Mouse (Mus musculus): ENCODE measurements around the gene Tctn1. TPM values are rescaled to one million over a fixed set of nuclear protein-coding genes. Genes with fewer than 3 reads are reported as not detected.
A peak's percentile ranks its signal among the peaks of the same experiment; 100 is the strongest.
"Not testable (repeated sequence)": the region's sequence is repeated elsewhere in the genome, so short reads cannot be mapped to it uniquely, and the experiment has no call there.

Gene Tctn1
- polyA plus RNA-seq, 1 experiment from 2014 or later: 1.1 TPM

- H3K9me3 ChIP-seq (replicated peaks): no peaks in the 10 kb centered on the region
- WGBS (ENCODE audit: insufficient replicate concordance): 74% methylated on average over 6 of the region's 6 CpGs
These were observed 46.6 kb downstream of the Tctn1 start for GRCm38 (mm10) chr5:122217636-122218035.

DNA sequence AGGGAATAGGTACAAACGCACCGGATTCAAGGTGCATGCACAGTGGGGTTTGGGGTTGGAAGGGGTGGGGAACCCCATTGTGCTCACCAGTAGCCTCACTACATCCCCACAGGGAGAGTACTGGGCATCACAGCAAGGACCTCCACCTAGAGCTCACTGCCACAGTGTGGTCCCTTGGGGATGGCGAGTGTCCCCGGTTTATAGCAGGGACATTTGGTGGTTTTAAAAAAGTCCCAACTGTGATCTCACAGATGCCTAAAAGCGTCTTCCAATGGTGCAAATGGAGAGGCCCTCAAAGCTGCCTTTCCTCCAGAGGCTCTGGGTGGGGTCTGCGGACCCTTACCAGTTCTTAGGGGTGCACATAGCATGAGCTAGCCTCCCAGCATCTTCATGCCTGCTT lies 50.4 kb downstream of the Tctn1 start:
- peaks cover 12% of the 10 kb centered on the region for H3K4me1 ChIP-seq (replicated peaks)
- H3K27me3 ChIP-seq: no peaks in the 10 kb centered on the region
- no peak overlapping the region for H3K4me2 ChIP-seq
- no peaks in the 10 kb centered on the region for H3K9me3 ChIP-seq (replicated peaks)
- no peaks in the 10 kb centered on the region for H3K36me3 ChIP-seq
- no peak overlapping the region for H3K27ac ChIP-seq
- H3K9ac ChIP-seq: no peak overlapping the region
- ATAC-seq (ENCODE audit: low read depth): no peak
- WGBS (ENCODE audit: insufficient replicate concordance): 74% methylated on average over 6 of the region's 6 CpGs
- no peak overlapping the region for H3K4me3 ChIP-seq (replicated peaks)
- no peak for DNase-seq

More at GRCm38 (mm10) chr5:122217636-122218035, 46.6 kb downstream of the Tctn1 start:
- no peak overlapping the region for H3K4me2 ChIP-seq
- DNase-seq (no peak), ATAC-seq (ENCODE audit: low read depth) (no peak)
- no peak overlapping the region for H3K9ac ChIP-seq
- no peaks in the 10 kb centered on the region for H3K27me3 ChIP-seq
- peaks cover 13% of the 10 kb centered on the region for H3K4me1 ChIP-seq (replicated peaks)
- no peak overlapping the region for H3K27ac ChIP-seq
- no peak overlapping the region for H3K4me3 ChIP-seq (replicated peaks)
- no peaks in the 10 kb centered on the region for H3K36me3 ChIP-seq

GRCm38 (mm10) chr5:122212820-122213219 lies 51.4 kb downstream of the Tctn1 start:
- not testable (repeated sequence) for H3K27ac ChIP-seq; H3K4me2 ChIP-seq; H3K27me3 ChIP-seq; ATAC-seq (ENCODE audit: low read depth); H3K9me3 ChIP-seq (replicated peaks); H3K9ac ChIP-seq; DNase-seq; H3K36me3 ChIP-seq; H3K4me3 ChIP-seq (replicated peaks)
- WGBS (ENCODE audit: insufficient replicate concordance): 65% methylated on average over 1 of the region's 1 CpGs
- peaks cover 13% of the 10 kb centered on the region for H3K4me1 ChIP-seq (replicated peaks)

- Histone ChIP-seq H3K27me3 (no peaks in the 10 kb centered on the region), H3K9ac (no peak overlapping the region), H3K4me2 (no peak overlapping the region), H3K9me3 (replicated peaks) (no peaks in the 10 kb centered on the region), H3K27ac (no peak overlapping the region), H3K4me1 (replicated peaks) (peaks cover 13% of the 10 kb centered on the region), H3K36me3 (no peaks in the 10 kb centered on the region), H3K4me3 (replicated peaks) (no peak overlapping the region)
- WGBS (ENCODE audit: insufficient replicate concordance): 56% methylated on average over 8 of the region's 8 CpGs
- DNase-seq (no peak), ATAC-seq (ENCODE audit: low read depth) (no peak)
These were observed 52.1 kb downstream of the Tctn1 start for GRCm38 (mm10) chr5:122212125-122212524.

- WGBS (ENCODE audit: insufficient replicate concordance): 71% methylated on average over 8 of the region's 8 CpGs
- no peak for DNase-seq
- Histone ChIP-seq H3K9me3 (replicated peaks) (no peaks in the 10 kb centered on the region), H3K4me1 (replicated peaks) (peaks cover 13% of the 10 kb centered on the region), H3K4me2 (no peak overlapping the region), H3K36me3 (no peaks in the 10 kb centered on the region), H3K4me3 (replicated peaks) (no peak overlapping the region), H3K27me3 (no peaks in the 10 kb centered on the region), H3K27ac (no peak overlapping the region), H3K9ac (no peak overlapping the region)
- ATAC-seq (ENCODE audit: low read depth): no peak
These were observed 53.4 kb downstream of the Tctn1 start for GRCm38 (mm10) chr5:122210890-122211289.

GRCm38 (mm10) chr5:122209591-122210368 lies 54.5 kb downstream of the Tctn1 start:
- no peak overlapping the region for H3K27ac ChIP-seq
- H3K36me3 ChIP-seq: no peaks in the 10 kb centered on the region
- ATAC-seq (ENCODE audit: low read depth) (0 out of 2 replicates have a peak, but pooled peaks have one; percentile 12), DNase-seq (no peak)
- no peaks in the 10 kb centered on the region for H3K27me3 ChIP-seq
- WGBS (ENCODE audit: insufficient replicate concordance): 14% methylated on average over 21 of the region's 21 CpGs
- H3K4me2 ChIP-seq: peak overlapping the region; percentile 45
- H3K4me3 ChIP-seq (replicated peaks): peak overlapping the region; percentile 34
- H3K9ac ChIP-seq: no peak overlapping the region
- no peaks in the 10 kb centered on the region for H3K9me3 ChIP-seq (replicated peaks)
- peaks cover 13% of the 10 kb centered on the region for H3K4me1 ChIP-seq (replicated peaks)

DNA sequence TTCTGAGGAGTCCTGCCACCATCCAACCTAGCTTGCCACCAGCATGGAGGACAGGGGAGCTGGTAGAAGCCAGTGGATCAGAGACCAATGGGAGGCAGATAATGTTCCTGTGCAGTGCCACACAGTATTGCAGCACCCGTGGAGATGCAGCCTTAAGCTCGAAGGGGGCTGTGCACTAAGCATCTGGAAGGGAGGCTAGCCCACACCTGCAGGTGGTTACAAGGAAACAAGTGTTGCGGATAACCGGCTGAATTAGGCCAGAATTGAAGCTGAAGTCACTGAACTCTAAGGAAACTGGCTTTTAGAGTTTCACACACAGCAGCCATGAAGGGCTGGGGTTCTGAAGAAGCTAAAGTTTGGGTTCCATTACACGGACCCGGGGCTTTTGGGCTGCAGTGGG lies 55.4 kb downstream of the Tctn1 start:
- no peak overlapping the region for H3K9ac ChIP-seq
- no peaks in the 10 kb centered on the region for H3K36me3 ChIP-seq
- H3K4me2 ChIP-seq: no peak overlapping the region
- H3K9me3 ChIP-seq (replicated peaks): no peaks in the 10 kb centered on the region
- H3K4me3 ChIP-seq (replicated peaks): no peak overlapping the region
- DNase-seq: no peak
- no peak for ATAC-seq (ENCODE audit: low read depth)
- 55% methylated on average over 6 of the region's 6 CpGs for WGBS (ENCODE audit: insufficient replicate concordance)
- H3K27ac ChIP-seq: no peak overlapping the region
- H3K4me1 ChIP-seq (replicated peaks): peaks cover 13% of the 10 kb centered on the region
- no peaks in the 10 kb centered on the region for H3K27me3 ChIP-seq

- Histone ChIP-seq H3K4me1 (replicated peaks) (peaks cover 13% of the 10 kb centered on the region), H3K4me3 (replicated peaks) (no peak within 1 kb of the TSS), H3K9me3 (replicated peaks) (no peaks in the 10 kb centered on the region), H3K27ac (no peak within 1 kb of the TSS), H3K9ac (no peak within 1 kb of the TSS), H3K27me3 (no peaks in the 10 kb centered on the region), H3K4me2 (no peak within 1 kb of the TSS), H3K36me3 (no peaks in the 10 kb centered on the region)
- DNase-seq (no peak), ATAC-seq (ENCODE audit: low read depth) (no peak)
- 36% methylated on average over 4 of the region's 4 CpGs for WGBS (ENCODE audit: insufficient replicate concordance)
These were observed 57.8 kb downstream of the Tctn1 start, which contains the start of gene Hvcn1 for GRCm38 (mm10) chr5:122206475-122206874. Gene Hvcn1, plus strand, starts transcription at chr5:122206804.

- Histone ChIP-seq H3K4me2 (no peak overlapping the region), H3K9me3 (replicated peaks) (peaks cover 6% of the 10 kb centered on the region; the same call in 1 of the 2 replicates), H3K9ac (no peak overlapping the region), H3K36me3 (no peaks in the 10 kb centered on the region), H3K27ac (no peak overlapping the region; the same call in 1 of the 2 replicates), H3K27me3 (no peaks in the 10 kb centered on the region), H3K4me3 (replicated peaks) (no peak overlapping the region), H3K4me1 (replicated peaks) (peaks cover 3% of the 10 kb centered on the region; the same call in 1 of the 2 replicates)
- DNase-seq (no peak), ATAC-seq (ENCODE audit: low read depth) (no peak)
- 33% methylated on average over 2 of the region's 2 CpGs for WGBS (ENCODE audit: insufficient replicate concordance)
These were observed 60.1 kb downstream of the Tctn1 start for GRCm38 (mm10) chr5:122204180-122204579.

GRCm38 (mm10) chr5:122201904-122202303 lies 62.4 kb downstream of the Tctn1 start:
- Histone ChIP-seq H3K27ac (no peak overlapping the region), H3K27me3 (no peaks in the 10 kb centered on the region), H3K36me3 (no peaks in the 10 kb centered on the region), H3K4me3 (replicated peaks) (no peak overlapping the region), H3K4me2 (no peak overlapping the region), H3K4me1 (replicated peaks) (no peaks in the 10 kb centered on the region), H3K9me3 (replicated peaks) (peaks cover 6% of the 10 kb centered on the region; the same call in 1 of the 2 replicates), H3K9ac (no peak overlapping the region)
- WGBS (ENCODE audit: insufficient replicate concordance): 70% methylated on average over 6 of the region's 6 CpGs
- DNase-seq: no peak
- ATAC-seq (ENCODE audit: low read depth): no peak

DNA sequence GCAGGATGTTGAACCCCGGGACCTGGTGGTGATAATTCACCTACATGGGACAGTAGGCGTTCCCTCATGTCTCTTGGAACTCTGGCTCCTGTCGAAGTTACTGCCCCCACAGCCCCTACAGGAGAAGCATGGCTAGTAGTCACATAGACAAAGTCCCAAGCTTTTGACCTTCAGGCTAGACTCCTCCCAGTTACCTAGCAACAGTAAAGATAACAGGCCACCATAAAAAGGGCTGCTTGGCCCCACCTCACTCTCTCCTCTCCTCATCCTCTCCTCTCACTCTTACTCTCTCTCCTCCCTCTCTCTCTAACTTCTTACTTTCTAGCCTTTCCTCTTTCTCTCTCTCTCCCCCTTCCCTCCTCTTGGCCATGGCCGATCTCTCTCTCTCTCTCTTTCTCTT lies 63.4 kb downstream of the Tctn1 start:
- H3K4me3 ChIP-seq (replicated peaks): no peak overlapping the region
- 81% methylated on average over 4 of the region's 4 CpGs for WGBS (ENCODE audit: insufficient replicate concordance)
- ATAC-seq (ENCODE audit: low read depth): no peak

GRCm38 (mm10) chr5:122192347-122192746 lies 71.9 kb downstream of the Tctn1 start:
- no peak overlapping the region for H3K9ac ChIP-seq
- DNase-seq (no peak), ATAC-seq (ENCODE audit: low read depth) (no peak)
- no peak overlapping the region for H3K27ac ChIP-seq
- WGBS (ENCODE audit: insufficient replicate concordance): 35% methylated on average over 4 of the region's 4 CpGs
- H3K9me3 ChIP-seq (replicated peaks): no peaks in the 10 kb centered on the region
- H3K27me3 ChIP-seq: no peaks in the 10 kb centered on the region
- H3K4me3 ChIP-seq (replicated peaks): no peak overlapping the region
- peaks cover 6% of the 10 kb centered on the region; the same call in 1 of the 2 replicates for H3K4me1 ChIP-seq (replicated peaks)
- no peak overlapping the region for H3K4me2 ChIP-seq
- H3K36me3 ChIP-seq: no peaks in the 10 kb centered on the region

More for the DNA sequence above, 63.4 kb downstream of the Tctn1 start:
- no peak overlapping the region for H3K27ac ChIP-seq
- no peak overlapping the region for H3K4me2 ChIP-seq
- no peak for DNase-seq
- H3K9me3 ChIP-seq (replicated peaks): peaks cover 6% of the 10 kb centered on the region; the same call in 1 of the 2 replicates
- H3K4me1 ChIP-seq (replicated peaks): no peaks in the 10 kb centered on the region
- no peak overlapping the region for H3K9ac ChIP-seq
- no peaks in the 10 kb centered on the region for H3K27me3 ChIP-seq
- H3K36me3 ChIP-seq: no peaks in the 10 kb centered on the region
